Mouse (Mus musculus) left cerebral cortex, postnatal 36 days (tissue): Measurements from ENCODE around the gene Fzd1. TPM values are rescaled to one million over a fixed set of nuclear protein-coding genes. Genes with fewer than 3 reads are reported as not detected.

Source experiments
- DNase-seq, 2 experiments: peaks; one replicate each; pipeline ENCODE4 v3.0.0; 2021 to 2022; ENCODE audit warnings: low spot score in 2 of 2, mixed read lengths in 1 of 2
- intact Hi-C: fragments of 180-260 bp; cut with DNase I; formaldehyde crosslinking; loops from one replicate; pipeline ENCODE4 v1.15.1; 2025
- total RNA-seq, 2 experiments: library from RNA; stranded (reverse); gene quantifications; 2 replicates each; pipeline ENCODE4 v1.2.3; 2021

Fzd1 gene
- 10 to 100 TPM; 12.9 to 14.1 TPM for total RNA-seq

GRCm38 (mm10) chr5:4757902-4758301, at the start of gene Fzd1:
Gene Fzd1 (minus strand): TSS chr5:4758035.
- intact Hi-C loops: loop anchor here (5.0 to 10.0 kb wide), 3 partner anchors 154 to 496 kb away; no protein-coding TSS in a partner anchor
- peak; percentile 85 to 86 for DNase-seq

- no peak for DNase-seq
- intact Hi-C loops: no loop called here
Measured at GRCm38 (mm10) chr5:4805228-4805627, 47.4 kb upstream of the Fzd1 start.

GRCm38 (mm10) chr5:4803708-4804107, 45.9 kb upstream of the Fzd1 start:
- intact Hi-C loops: no loop called here

GRCm38 (mm10) chr5:4801971-4802370, 44.1 kb upstream of the Fzd1 start:
- intact Hi-C loops: no loop called here
- no peak for DNase-seq

More at GRCm38 (mm10) chr5:4803708-4804107, 45.9 kb upstream of the Fzd1 start:
- no peak for DNase-seq

GRCm38 (mm10) chr5:4801096-4801850, 43.4 kb upstream of the Fzd1 start:
- intact Hi-C loops: no loop called here

GRCm38 (mm10) chr5:4791219-4791618, 33.4 kb upstream of the Fzd1 start:
- DNase-seq: no peak
- intact Hi-C loops: no loop called here

More at GRCm38 (mm10) chr5:4801096-4801850, 43.4 kb upstream of the Fzd1 start:
- no peak for DNase-seq

- no peak for DNase-seq
- intact Hi-C loops: no loop called here
Measured at GRCm38 (mm10) chr5:4790265-4790664, 32.4 kb upstream of the Fzd1 start.

GRCm38 (mm10) chr5:4788484-4788883, 30.6 kb upstream of the Fzd1 start:
- DNase-seq: no peak
- intact Hi-C loops: no loop called here

GRCm38 (mm10) chr5:4786816-4787215, 29.0 kb upstream of the Fzd1 start:
- no peak for DNase-seq
- intact Hi-C loops: no loop called here

GRCm38 (mm10) chr5:4778274-4778673, 20.4 kb upstream of the Fzd1 start:
- DNase-seq: no peak
- intact Hi-C loops: no loop called here

GRCm38 (mm10) chr5:4776495-4776894, 18.7 kb upstream of the Fzd1 start:
- no peak for DNase-seq
- intact Hi-C loops: no loop called here

- DNase-seq: no peak
- intact Hi-C loops: no loop called here
Measured at GRCm38 (mm10) chr5:4773090-4773772, 15.4 kb upstream of the Fzd1 start.

- intact Hi-C loops: no loop called here
- no peak for DNase-seq
Measured at GRCm38 (mm10) chr5:4770609-4771008, 12.8 kb upstream of the Fzd1 start.

- intact Hi-C loops: no loop called here
- no peak for DNase-seq
Measured at GRCm38 (mm10) chr5:4767896-4768295, 10.1 kb upstream of the Fzd1 start.

- intact Hi-C loops: no loop called here
- DNase-seq: no peak
Measured at GRCm38 (mm10) chr5:4766719-4767118, 8.9 kb upstream of the Fzd1 start.

GRCm38 (mm10) chr5:4761891-4762290, 4.1 kb upstream of the Fzd1 start:
- DNase-seq: no peak
- intact Hi-C loops: no loop called here

GRCm38 (mm10) chr5:4758331-4759080, 671 bp upstream of the Fzd1 start:
- intact Hi-C loops: loop anchor here (5.0 to 10.0 kb wide), 3 partner anchors 154 to 496 kb away; no protein-coding TSS in a partner anchor

GRCm38 (mm10) chr5:4756871-4757711, 744 bp downstream of the Fzd1 start:
- intact Hi-C loops: loop anchor here (5.0 to 10.0 kb wide), 3 partner anchors 155 to 495 kb away; no protein-coding TSS in a partner anchor

More at GRCm38 (mm10) chr5:4758331-4759080, 671 bp upstream of the Fzd1 start:
- no peak for DNase-seq

More at GRCm38 (mm10) chr5:4756871-4757711, 744 bp downstream of the Fzd1 start:
- DNase-seq: peak; percentile 60 to 66
